Mouse (Mus musculus) lung, adult 2 months (tissue): ENCODE measurements at regions not wholly inside any gene's neighbourhood (a gene's known extent, or its start where the extent isn't known, plus 50 kb on each side); places are given as distances from the start of the nearest gene placed in this dataset.

Source experiments
- CTCF ChIP-seq: fragments of 200-500 bp; IDR thresholded peaks from 2 replicates; pipeline ENCODE4 v1.5.1; 2011; ENCODE audit warnings: mild to moderate bottlenecking, low read length, control low read depth; ENCODE audit not compliant: insufficient read depth
- POLR2A ChIP-seq: fragments of 200-500 bp; IDR thresholded peaks from 2 replicates; pipeline ENCODE4 v1.6.1; 2011; ENCODE audit warnings: low read depth, mild to moderate bottlenecking, control low read depth, low read length, borderline replicate concordance; ENCODE audit errors: extremely low read depth

DNA sequence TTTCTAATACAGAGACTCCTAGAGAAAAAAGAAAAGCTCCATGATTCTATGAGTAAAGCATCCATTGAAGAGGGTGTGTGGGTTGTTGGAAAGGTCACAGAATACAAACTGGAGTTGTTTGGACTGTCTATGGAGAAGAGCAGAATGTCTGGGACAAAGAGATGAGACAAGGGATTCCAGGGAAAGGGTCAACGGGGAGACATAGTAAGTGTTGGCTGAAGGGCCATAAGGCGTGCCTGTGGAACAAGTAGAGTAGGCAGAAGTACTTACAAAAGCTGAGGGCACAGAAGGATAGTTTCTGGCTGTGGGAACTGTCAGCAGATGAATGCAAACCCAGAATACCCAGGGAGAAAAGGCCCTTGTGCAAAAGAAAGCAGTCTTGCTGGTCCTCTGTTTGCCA lies 134.0 kb upstream of the Col8a1 start:
- no peak for TF ChIP-seq CTCF
- no peak for TF ChIP-seq POLR2A
